Comparison of ENCODE assay signal across 9 mouse cellular contexts in the genomic region with DNA sequence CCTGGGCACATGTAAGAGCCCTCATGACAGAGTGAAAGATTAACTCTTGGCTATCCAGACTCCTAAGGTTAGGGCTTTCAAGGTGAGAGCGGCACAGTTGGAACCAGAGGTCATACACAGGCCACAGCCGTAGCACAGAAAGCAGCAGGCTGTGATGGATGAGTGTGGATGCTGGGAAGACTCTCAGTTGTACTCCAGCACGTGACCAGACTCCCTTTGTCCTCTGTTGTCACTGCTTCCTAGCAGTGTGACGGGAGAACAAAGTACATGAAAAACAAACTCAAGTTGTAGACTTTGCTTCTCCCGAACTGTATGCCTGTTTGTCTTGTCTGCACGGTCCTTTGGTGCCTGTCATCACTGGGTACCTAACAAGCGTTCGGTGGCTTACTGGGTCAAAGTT. TPM values are rescaled to one million over a fixed set of nuclear protein-coding genes. Genes with fewer than 3 reads are reported as not detected.
DNase-seq lines count a peak whose midpoint lies in the region; ATAC-seq and TF ChIP-seq lines count a peak whose summit lies in the region.
"Had no signal": no experiment of that assay in that cellular context is flagged by ENCODE, and none has a peak within 500 bp of the region (broad histone marks: within the 10 kb centered on the region; RNA-seq: fewer than 3 reads in every experiment).

No protein-coding gene starts in this region.

- 21% methylated on average over 8 of the region's 8 CpGs for WGBS in intestine, embryonic 14.5 days
- 60% methylated on average over 8 of the region's 8 CpGs for WGBS in liver, embryonic 14.5 days (ENCODE audit: insufficient replicate concordance)
- 43% methylated on average over 8 of the region's 8 CpGs for WGBS in forebrain, embryonic 15.5 days

- no peak for TF ChIP-seq CTCF in brain, embryonic 14.5 days (IDR thresholded peaks at IDR 0.05; ENCODE audit: borderline replicate concordance, extremely low read depth, insufficient read depth, insufficient read length)
- no peak for TF ChIP-seq CTCF in liver, embryonic 14.5 days (IDR thresholded peaks at IDR 0.05; ENCODE audit: low read depth)

- no peak overlapping the region for H3K9ac ChIP-seq in intestine, embryonic 14.5 days (ENCODE audit: low read length)
- no peak overlapping the region for H3K9ac ChIP-seq in liver, embryonic 14.5 days (replicated peaks)
- H3K9ac ChIP-seq in forebrain, embryonic 15.5 days (replicated peaks), result no peak overlapping the region

- peak; percentile 45 for DNase-seq in ES-CJ7 (ENCODE audit: low read depth, low spot score)
- DNase-seq in brain, embryonic 14.5 days (ENCODE audit: low read depth), result peak; percentile 20
- no peak for DNase-seq in intestine, embryonic 14.5 days (ENCODE audit: low spot score)
- peak in 2 of 3 experiments; percentile 30 to 32 for DNase-seq in liver, embryonic 14.5 days (ENCODE audit: low read depth in 3 of 3, low spot score in 3 of 3)
- no peak for DNase-seq in right cerebral cortex, postnatal 10 days (ENCODE audit: low spot score in 2 of 2)
- no peak for DNase-seq in frontal cortex, postnatal 25 days (ENCODE audit: low spot score in 2 of 2)

- no peaks in the 10 kb centered on the region for H3K9me3 ChIP-seq in intestine, embryonic 14.5 days (ENCODE audit: control insufficient read depth, low read length)
- no peaks in the 10 kb centered on the region for H3K9me3 ChIP-seq in liver, embryonic 14.5 days (ENCODE audit: control insufficient read depth, low read length)
- H3K9me3 ChIP-seq in forebrain, embryonic 15.5 days, result no peaks in the 10 kb centered on the region

- peak; percentile 60 for ATAC-seq in intestine, embryonic 14.5 days (replicated peaks; ENCODE audit: low FRiP score, low TSS enrichment, low read depth)
- peak; percentile 56 for ATAC-seq in liver, embryonic 14.5 days (ENCODE audit: insufficient read depth)
- no peak for ATAC-seq in forebrain, embryonic 15.5 days (replicated peaks)
- ATAC-seq in erythroid progenitor cell, adult 5-6 weeks (replicated peaks; ENCODE audit: low FRiP score, poor library complexity, severe bottlenecking), result no peak

- H3K4me1 ChIP-seq in intestine, embryonic 14.5 days (replicated peaks; ENCODE audit: control insufficient read depth, insufficient read depth, low read length), result peaks cover 19% of the 10 kb centered on the region
- H3K4me1 ChIP-seq in liver, embryonic 14.5 days (replicated peaks; ENCODE audit: control insufficient read depth in 2 of 2, insufficient read depth in 2 of 2, low read length in 1 of 2), result peaks cover 14 to 26% of the 10 kb centered on the region in 2 experiments
- peaks cover 10% of the 10 kb centered on the region for H3K4me1 ChIP-seq in forebrain, embryonic 15.5 days

- no peaks in the 10 kb centered on the region for H3K36me3 ChIP-seq in intestine, embryonic 14.5 days (ENCODE audit: control insufficient read depth, insufficient read depth, low read length)
- no peaks in the 10 kb centered on the region for H3K36me3 ChIP-seq in liver, embryonic 14.5 days (replicated peaks; ENCODE audit: control insufficient read depth, insufficient read depth, low read depth)
- H3K36me3 ChIP-seq in forebrain, embryonic 15.5 days, result no peaks in the 10 kb centered on the region

- H3K27me3 ChIP-seq in intestine, embryonic 14.5 days (replicated peaks; ENCODE audit: control insufficient read depth, insufficient read depth, low read length), result no peaks in the 10 kb centered on the region
- no peaks in the 10 kb centered on the region for H3K27me3 ChIP-seq in liver, embryonic 14.5 days (ENCODE audit: control insufficient read depth, insufficient read depth, low read length)
- no peaks in the 10 kb centered on the region for H3K27me3 ChIP-seq in forebrain, embryonic 15.5 days

- no peak for TF ChIP-seq POLR2A in brain, embryonic 14.5 days (IDR thresholded peaks at IDR 0.05; ENCODE audit: borderline replicate concordance, extremely low read depth, insufficient read depth, insufficient read length, poor library complexity, severe bottlenecking)

- no peak for TF ChIP-seq EP300 in liver, embryonic 14.5 days (IDR thresholded peaks at IDR 0.05; ENCODE audit: low read depth)

- 0 out of 2 replicates have a peak overlapping the region, but pooled peaks have one; percentile 12 for H3K4me2 ChIP-seq in intestine, embryonic 14.5 days (ENCODE audit: low read length)
- peak overlapping the region; percentile 68; the same call in 1 of the 2 replicates for H3K4me2 ChIP-seq in liver, embryonic 14.5 days (ENCODE audit: low read depth)
- no peak overlapping the region for H3K4me2 ChIP-seq in forebrain, embryonic 15.5 days (replicated peaks)

- no peak overlapping the region for H3K4me3 ChIP-seq in intestine, embryonic 14.5 days (ENCODE audit: low read depth, low read length)
- no peak overlapping the region for H3K4me3 ChIP-seq in liver, embryonic 14.5 days (ENCODE audit: insufficient read depth in 1 of 2, low read depth in 2 of 2, low read length in 2 of 2)
- no peak overlapping the region for H3K4me3 ChIP-seq in forebrain, embryonic 15.5 days

- H3K27ac ChIP-seq in intestine, embryonic 14.5 days (ENCODE audit: low read depth), result no peak overlapping the region
- no peak overlapping the region for H3K27ac ChIP-seq in liver, embryonic 14.5 days
- H3K27ac ChIP-seq in forebrain, embryonic 15.5 days (replicated peaks), result no peak overlapping the region
- H3K27ac ChIP-seq: macrophage had no signal

RNA-seq across cellular contexts. Expression of a gene that starts 1.8 kb away (rescaled TPM):
- polyA plus RNA-seq in brain, embryonic 14.5 days (2012; rRNA removed), result 6.5 and 8.8 TPM in 2 replicates
- polyA plus RNA-seq in intestine, embryonic 14.5 days (2014; fragmentation: Nextera tagmentation; extraction: Ambion mirVana), result 13.3 and 14.4 TPM in 2 replicates
- 4.8 and 6.4 TPM in 2 replicates for polyA plus RNA-seq in liver, embryonic 14.5 days (2012; rRNA removed)
- polyA plus RNA-seq in liver, embryonic 14.5 days (2014; fragmentation: Nextera tagmentation; extraction: Ambion mirVana), result 8.1 and 8.3 TPM in 2 replicates
- polyA plus RNA-seq in forebrain, embryonic 15.5 days (2015; fragmentation: Nextera tagmentation; extraction: Ambion mirVana), result 5.1 and 5.9 TPM in 2 replicates
- total RNA-seq in erythroid progenitor cell, adult 5-6 weeks (2015; ENCODE audit: low replicate concordance), result 5.0 and 6.5 TPM in 2 replicates
- 2.3 and 2.7 TPM in 2 replicates for total RNA-seq in erythroid progenitor cell, adult 5-6 weeks (2017; ENCODE audit: low replicate concordance)

Comparison
In these comparisons a context has a peak if more than half of its experiments do, and no peak if none do; other contexts are left out.
1. DNase-seq: peak in ES-CJ7 (single experiment), brain, embryonic 14.5 days (single experiment) and liver, embryonic 14.5 days (2 of 3); none in intestine, embryonic 14.5 days (single experiment), right cerebral cortex, postnatal 10 days (0 of 2) and frontal cortex, postnatal 25 days (0 of 2).
2. ATAC-seq: peak in intestine, embryonic 14.5 days (single experiment) and liver, embryonic 14.5 days (single experiment); none in forebrain, embryonic 15.5 days (single experiment) and erythroid progenitor cell, adult 5-6 weeks (single experiment).